Mouse (Mus musculus): ENCODE results near the gene Lnpep. TPM values are rescaled to one million over a fixed set of nuclear protein-coding genes. Genes with fewer than 3 reads are reported as not detected.
"Not testable (repeated sequence)": the region's sequence is repeated elsewhere in the genome, so short reads cannot be mapped to it uniquely, and the experiment has no call there.

Lnpep gene
- total RNA-seq (2021), result 10 to 100 TPM; 54.3 to 80.5 TPM
- long read RNA-seq, experiment 1, full-length matches to known transcripts, result 1 of 15 reads
- long read RNA-seq, experiment 1, partial matches to known transcripts, result 0 of 15 reads
- long read RNA-seq, experiment 1, other reads (novel, unspliced or antisense), result 14 of 15 reads
- long read RNA-seq, experiment 2, partial matches to known transcripts, result 0 of 12 reads
- long read RNA-seq, experiment 2, other reads (novel, unspliced or antisense), result 12 of 12 reads

DNA sequence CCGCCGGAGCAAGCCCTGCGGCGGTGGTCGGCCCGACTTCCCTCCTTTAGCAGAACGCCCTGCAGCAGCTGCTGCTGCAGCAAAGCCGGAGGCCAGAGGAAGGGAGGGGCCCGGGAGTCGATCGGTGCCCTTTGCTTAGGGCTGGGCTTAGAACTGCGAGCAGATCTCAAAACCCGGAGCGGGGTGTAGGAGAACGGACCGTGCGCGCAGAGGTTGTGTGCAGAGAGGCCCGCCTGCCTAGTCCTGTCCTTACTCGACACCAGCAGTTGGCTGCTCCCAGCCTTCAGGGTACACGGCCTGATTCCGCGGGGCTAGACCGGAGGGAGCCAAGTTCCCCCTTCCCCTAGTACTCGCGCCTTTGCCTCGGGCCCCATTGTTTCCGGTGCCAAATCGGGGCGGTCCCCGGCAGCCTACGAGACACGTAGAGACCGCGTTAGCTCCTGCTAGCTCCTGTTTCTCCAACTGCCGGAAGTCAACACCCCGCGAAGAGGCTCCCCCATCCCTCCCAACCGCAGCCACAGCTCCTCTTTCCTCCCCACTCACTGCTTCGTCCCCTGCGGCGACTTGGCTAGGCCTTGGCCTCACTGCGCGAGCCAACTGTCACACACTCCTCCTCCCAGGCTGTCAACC, at the start of gene Lnpep:
Gene Lnpep (minus strand): TSS at position 94 of the 630 bp plus-strand sequence.
- intact Hi-C loops (cut with DNase I), result loop anchor here (10.0 kb wide), 1 partner anchor 50 kb away; no protein-coding TSS in a partner anchor

DNA sequence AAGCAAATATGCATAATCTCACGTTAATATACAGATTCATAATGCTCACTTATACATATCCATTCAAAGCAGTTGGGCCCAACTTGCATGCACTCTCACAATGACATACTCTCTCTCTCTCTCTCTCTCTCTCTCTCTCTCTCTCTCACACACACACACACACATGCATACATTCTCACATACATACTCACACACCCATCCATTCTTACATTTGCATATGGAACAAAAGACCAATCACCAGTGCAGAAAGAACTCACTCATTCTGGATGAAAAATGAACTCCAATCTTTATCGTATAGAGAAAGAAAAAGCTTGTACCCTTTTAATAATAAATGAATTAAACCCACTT, 31.0 kb upstream of the Lnpep start:
- DNase-seq, result no peak
- intact Hi-C loops (cut with DNase I), result no loop called here

More for the DNA sequence above, at the start of gene Lnpep:
- DNase-seq, result peak; percentile 91 to 93

DNA sequence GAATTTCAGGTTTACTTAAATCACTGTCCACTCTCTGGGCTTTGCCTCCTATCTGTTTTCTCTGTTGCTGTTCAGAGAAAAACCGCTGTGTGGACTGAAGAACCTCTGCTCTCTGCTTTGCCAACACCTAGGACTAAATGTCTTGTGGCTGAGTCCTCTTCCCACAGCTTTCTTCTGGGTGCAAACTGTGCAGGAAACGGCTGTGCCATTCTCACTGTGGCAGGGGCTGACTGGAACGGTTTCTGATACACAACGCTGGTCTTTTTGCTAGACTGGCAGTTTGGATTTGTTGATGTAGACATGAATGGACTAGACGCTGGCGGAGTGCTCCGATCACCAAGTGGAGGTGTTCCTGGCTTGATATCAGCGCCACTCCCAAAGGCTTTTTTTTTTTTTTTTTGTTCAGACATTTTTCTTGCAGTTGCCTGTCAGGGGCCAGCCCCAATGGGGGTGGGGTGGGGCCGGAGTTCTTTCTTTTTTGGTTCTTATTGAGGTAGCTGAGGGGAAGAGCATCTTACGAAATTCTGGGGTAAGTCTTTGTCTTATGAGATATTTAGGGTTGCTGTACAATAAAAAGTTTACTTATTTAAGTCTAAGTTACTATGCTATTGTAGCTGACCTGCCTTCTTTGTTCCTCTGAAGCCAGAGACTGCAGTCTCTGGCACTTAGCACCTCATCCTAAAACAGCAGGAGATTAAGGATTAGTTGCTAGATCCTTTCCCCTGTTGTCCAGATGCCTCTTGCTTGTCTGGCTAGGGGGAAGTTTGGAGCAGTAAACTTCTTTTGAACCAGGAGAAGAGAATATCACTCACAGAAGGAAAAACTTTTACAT, 30.4 kb upstream of the Lnpep start:
- intact Hi-C loops (cut with DNase I), result no loop called here
- DNase-seq, result no peak

DNA sequence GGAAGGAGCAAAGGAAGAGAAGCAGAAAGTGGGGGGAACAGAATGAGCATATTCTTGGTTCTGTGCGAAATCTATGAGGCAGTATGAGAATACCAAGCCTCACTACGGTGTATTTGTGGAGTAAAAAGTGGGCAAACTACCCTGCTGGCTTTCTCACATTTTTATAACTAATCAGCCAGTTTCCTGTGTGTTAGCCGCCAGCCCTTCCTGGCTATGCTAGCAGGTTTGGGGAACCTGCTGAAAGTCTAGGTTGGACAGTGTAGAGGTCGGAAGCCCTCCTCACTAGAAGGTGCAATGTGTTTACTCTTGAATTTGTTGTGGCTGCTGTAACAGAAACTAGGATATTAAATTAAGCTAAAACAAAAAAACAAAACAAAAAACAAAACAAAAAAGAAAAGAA, 27.7 kb upstream of the Lnpep start:
- DNase-seq, result no peak
- intact Hi-C loops (cut with DNase I), result no loop called here

DNA sequence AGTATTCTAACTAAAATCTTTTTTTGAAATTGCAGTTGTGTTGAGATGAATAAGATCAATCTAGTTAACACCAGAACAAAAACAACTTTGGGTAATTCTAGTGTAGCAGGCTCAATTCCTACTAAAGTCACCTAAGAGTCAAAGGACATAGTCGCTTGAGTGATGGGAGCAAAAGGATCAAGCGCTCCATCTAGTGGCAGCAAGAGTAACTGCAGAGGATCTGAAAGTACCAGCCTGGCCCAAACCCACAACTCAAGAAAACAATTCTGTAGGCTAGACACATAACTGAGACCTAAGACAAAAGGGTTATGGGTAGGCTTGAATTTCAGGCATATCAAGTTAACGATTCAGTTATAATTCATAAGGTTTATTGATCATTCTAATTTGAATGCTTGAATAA, 20.9 kb upstream of the Lnpep start:
- intact Hi-C loops (cut with DNase I), result loop anchor here (1.0 kb wide), 1 partner anchor 251 kb away; no protein-coding TSS in a partner anchor
- DNase-seq, result peak in 1 of 2 experiments; percentile 15

DNA sequence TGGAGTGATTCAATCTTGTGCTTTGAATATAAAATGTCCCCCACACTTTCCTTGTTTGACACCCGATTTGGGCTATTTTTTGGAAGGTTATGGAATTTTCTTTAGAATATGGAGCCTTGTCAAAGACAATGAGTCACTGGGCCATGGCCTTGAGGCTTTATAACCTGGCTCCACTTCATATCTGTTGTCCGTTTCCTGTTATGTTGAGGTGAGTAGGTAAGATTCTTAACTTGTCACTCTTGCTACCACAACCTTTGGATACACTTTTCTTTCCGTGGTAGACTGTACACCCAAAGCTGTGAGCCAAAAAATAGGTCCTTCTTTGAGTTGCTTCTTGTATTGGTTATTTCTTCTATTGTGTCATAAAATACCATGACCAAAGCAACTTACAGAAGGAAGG, 12.5 kb upstream of the Lnpep start:
- intact Hi-C loops (cut with DNase I), result no loop called here
- no peak for DNase-seq

DNA sequence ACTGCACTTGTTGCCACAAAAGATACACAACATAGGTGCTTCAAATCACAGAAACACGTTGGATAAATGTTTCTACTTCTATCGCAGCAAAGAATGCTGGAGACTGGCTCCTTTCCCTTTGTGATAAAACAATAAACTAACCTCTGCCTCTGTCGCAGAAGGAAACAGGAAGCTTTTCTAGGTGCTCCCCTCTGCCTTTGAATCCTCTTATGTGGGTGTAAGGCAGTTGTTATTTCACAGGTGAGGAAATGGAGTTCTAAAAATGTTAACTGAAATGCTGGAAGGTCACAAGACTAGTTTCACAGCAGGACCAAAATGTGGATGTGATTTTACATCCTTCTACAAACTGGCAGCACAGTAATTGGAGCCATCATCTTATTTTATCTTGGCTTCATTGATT, 11.3 kb upstream of the Lnpep start:
- DNase-seq, result no peak
- intact Hi-C loops (cut with DNase I), result no loop called here

DNA sequence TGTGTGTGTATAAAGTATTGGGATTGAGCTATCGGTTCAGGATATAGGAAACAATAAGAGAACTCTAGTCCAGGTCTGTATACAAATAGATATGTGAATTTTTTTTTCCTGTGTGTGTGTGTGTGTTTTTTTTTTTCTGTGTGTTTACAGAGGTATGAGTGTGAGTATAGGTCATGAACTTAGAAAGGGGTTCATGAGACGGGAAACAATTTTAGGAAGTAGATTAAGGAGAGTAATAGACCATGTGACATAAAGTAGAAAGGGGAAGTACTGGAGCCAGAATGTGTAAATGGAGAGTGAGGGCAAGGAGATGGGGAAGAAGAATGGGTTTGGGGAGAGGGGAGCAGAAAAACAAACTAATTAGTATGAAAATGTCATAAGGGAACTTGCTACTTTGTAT, 9.2 kb upstream of the Lnpep start:
- no peak for DNase-seq
- intact Hi-C loops (cut with DNase I), result no loop called here

DNA sequence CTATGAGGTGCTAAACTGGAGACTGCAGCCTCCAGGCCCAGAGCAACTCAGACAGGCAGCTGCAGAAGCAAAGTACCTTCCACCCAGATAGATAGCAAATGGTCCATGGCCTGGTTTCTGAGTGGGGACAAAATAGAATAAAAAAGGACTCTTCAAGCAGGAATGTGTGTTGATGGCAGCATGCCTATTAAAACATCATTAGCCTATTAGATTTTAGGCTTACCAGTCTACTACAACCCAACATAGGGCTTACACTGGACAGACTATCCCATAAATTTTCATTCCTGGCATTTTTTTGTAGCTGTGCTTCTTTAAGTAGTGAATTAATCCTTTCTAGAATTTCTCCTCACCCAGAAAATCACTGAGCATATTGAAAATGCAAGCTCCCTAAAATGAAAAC, 7.1 kb upstream of the Lnpep start:
- intact Hi-C loops (cut with DNase I), result no loop called here
- DNase-seq, result no peak

DNA sequence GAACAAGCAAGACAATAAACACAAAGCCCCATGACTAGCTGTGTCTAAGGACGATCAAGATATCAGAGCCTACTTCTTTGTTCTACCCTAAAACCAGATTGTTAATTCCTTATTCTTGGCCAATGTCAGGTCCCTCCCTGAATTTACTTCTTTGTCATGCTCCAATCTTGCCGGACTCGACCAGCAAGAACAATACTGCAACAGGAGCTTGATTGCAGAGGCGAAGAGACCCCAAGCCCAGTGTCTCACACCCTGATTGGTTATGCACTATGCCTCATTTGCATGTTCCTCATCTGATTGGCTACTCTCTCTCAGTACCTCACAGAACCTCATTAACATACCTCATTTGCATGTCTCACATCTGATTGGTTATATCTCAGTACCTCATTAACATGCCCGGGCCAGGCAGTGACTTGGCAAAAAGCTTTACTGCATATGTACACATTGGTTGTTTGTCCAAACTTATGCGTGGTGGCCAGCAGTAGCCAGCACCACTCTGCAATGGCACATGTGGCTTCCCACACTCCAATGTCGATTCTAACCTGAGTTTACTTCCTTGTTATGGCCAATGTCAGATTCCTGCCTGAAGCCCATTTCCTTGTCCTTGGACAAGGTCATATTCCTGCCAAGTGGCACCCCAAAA, 3.5 kb upstream of the Lnpep start:
- intact Hi-C loops (cut with DNase I), result loop anchor here (10.0 kb wide), 1 partner anchor 54 kb away; no protein-coding TSS in a partner anchor

DNA sequence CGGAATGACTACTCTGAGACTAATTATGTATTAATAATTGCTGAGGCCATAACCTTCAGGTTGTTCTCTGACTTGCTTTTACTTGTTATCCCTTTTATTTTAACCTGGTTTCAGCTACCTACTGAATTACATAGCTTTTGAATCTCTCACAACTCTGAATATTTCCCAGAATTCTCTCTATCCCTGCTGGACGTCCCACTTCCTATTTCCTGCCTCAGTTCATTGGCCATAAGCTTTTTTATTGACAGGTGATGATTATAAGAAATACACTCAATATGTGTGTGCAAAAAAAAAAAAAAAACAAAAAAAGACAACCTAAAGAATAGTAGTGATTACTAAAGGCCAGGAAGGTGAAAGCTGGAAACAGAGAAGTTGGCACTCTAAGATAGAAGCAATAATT, 2.7 kb upstream of the Lnpep start:
- intact Hi-C loops (cut with DNase I), result loop anchor here (10.0 kb wide), 1 partner anchor 53 kb away; no protein-coding TSS in a partner anchor
- no peak for DNase-seq

More for the DNA sequence above, 3.5 kb upstream of the Lnpep start:
- DNase-seq, result not testable (repeated sequence)

DNA sequence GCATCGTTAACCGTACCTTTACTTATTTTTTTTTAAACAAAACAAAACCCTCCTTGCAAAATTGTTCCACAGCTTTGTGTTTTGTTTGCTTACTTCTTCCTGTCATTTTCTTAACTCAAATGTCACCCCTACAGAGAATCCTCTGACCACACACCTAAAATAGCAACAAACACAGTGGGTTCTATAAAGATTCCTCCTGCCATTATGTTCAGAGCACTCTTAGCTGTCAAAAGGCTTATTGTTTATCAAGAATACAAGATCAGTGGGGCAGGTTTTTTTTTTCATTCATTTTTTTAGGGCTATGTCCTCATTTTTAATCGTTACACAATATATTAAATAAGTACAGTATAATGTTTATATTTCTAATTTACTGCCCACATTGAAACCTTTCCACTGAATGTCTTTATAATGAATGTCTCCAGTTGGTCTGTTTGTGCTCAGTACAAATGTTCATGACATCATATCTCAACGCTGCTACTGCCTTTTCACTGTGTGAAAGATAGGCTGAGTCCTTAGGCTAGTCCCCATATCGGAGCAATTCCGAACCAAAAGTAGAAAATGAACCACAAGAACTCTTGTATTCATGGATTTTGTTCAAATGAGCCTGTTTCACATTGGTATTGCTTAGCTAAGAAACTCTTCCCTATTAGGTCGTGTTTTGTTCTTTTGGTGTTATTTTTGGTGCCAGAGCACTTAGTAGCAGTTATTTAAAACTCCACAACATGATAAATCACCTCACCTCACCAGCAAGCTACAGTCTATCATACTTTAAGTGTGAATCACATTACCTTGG, 1.2 kb upstream of the Lnpep start:
- intact Hi-C loops (cut with DNase I), result loop anchor here (10.0 kb wide), 1 partner anchor 51 kb away; no protein-coding TSS in a partner anchor
- DNase-seq, result no peak

DNA sequence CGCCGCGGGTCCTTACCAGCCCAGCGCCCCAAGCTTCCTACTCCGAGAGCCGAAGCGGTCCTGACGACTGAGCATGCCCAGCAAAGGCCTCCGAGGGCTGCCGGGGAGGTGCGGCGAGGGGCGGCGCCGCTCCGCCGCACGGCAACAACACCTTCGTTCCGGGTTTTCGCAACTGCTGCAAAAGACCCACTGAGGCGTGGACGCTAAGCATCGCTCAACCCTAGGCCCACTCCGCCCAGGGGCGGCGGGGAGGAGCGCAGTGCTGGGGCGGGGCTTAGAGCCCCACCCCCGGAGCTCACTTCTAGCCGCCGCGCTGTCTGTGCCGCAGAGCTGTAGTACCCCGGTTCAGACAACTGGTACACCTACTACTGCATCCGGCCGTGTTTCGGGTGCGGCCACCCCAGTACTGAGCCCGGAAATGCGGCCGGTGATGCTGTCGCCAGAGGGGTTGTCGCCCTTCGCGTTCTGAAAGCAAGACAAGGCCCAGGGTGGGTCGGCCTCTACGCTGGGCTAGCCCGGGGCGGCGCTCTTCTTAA, 361 bp downstream of the Lnpep start:
- intact Hi-C loops (cut with DNase I), result loop anchor here (10.0 kb wide), 1 partner anchor 50 kb away; no protein-coding TSS in a partner anchor
- DNase-seq, result peak; percentile 88 to 93

DNA sequence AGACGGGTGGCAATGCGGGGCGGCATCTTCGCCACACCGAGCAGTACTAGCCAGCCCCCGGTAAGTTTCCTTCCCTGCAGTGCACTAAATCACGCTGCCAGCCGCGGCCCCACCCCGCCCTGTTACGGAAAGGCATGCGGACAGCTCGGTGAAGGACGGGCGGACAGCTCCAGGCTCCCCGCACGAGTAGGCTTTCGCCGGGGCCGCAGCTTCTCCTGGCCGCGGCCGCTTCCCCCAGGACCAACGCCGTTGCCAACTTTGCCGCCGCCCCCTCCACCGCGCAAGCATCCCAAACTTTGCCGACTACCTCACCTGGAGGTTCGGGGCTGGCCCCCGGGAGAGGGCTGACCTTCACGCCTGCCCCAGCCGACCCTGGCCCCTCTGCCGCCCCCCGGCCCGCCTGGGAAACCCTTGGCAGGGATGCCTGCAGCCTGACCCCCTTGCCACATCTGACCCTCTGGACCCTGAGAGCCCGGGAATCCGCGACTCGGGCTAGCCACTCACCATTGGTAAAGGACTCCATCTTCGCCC, 895 bp downstream of the Lnpep start:
- peak; percentile 65 to 79 for DNase-seq
- intact Hi-C loops (cut with DNase I), result loop anchor here (10.0 kb wide), 1 partner anchor 49 kb away; no protein-coding TSS in a partner anchor

DNA sequence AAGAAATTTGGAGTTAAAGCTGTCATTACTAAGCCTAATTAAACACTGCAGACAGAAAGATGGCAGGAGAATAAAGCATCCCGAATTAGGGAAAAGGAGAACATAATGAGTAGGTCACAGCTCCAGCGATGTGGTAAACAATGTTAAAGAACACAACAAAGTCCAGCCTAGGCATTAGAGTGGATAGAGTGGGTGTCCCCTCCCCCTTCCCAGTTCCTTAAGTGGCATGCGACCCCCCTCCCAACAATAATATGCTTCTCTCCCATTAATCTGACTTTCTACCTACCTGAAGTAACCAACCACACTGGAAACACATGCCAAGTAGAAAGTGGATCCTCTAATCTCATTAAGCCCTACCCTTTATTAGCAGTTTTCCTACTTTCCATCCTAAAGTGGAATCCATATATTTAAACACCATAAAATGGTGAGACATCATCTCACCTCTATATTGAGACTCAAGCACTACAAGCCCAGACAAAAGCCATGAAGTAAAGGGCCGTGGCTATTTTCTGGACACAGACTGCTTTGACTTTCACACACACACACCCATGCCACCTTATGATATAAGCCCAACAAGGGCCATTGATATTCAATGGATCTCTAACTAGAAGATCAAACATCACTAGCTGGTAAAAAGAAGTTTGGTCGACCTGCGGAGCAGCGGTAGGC, 1.5 kb downstream of the Lnpep start:
- DNase-seq, result no peak
- intact Hi-C loops (cut with DNase I), result loop anchor here (10.0 kb wide), 1 partner anchor 49 kb away; no protein-coding TSS in a partner anchor

DNA sequence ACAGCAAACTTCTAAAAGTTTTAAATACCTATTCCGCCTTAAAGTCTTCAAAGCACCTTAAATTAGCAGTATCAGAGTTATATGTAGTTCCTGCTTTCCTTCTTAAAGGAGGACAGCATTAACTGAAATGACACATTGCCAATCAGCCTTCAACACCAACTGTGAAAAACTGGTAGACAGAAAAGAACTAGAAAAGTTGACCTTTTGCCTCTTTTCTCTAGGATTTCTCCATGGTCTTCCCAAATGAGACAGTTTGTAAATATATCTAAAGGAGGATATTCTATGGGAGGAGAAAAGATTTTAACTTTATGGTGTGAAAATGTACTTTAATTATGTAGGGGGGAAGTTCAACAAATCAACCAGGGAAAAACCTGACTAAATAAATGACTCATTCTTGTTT, 2.3 kb downstream of the Lnpep start:
- no peak for DNase-seq
- intact Hi-C loops (cut with DNase I), result loop anchor here (10.0 kb wide), 1 partner anchor 48 kb away; no protein-coding TSS in a partner anchor

DNA sequence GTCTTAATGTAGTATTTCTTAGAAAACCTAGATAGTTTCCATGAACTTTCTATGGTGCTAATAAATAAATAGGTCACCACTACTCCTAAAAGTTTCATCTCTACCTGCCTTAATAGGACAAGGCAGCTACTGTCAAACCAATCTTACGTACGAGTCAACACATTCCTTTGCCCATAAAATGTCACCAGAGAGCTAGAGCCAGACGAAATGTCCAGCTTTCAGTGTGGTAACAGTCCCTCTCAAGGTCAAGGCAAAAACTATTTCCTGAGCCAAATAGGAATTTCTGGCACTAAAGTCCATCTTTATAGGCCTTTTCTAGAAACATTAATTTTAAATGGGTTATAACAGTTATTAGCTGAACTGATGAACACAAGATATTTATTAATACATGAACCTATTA, 3.3 kb downstream of the Lnpep start:
- intact Hi-C loops (cut with DNase I), result loop anchor here (10.0 kb wide), 1 partner anchor 47 kb away; no protein-coding TSS in a partner anchor

DNA sequence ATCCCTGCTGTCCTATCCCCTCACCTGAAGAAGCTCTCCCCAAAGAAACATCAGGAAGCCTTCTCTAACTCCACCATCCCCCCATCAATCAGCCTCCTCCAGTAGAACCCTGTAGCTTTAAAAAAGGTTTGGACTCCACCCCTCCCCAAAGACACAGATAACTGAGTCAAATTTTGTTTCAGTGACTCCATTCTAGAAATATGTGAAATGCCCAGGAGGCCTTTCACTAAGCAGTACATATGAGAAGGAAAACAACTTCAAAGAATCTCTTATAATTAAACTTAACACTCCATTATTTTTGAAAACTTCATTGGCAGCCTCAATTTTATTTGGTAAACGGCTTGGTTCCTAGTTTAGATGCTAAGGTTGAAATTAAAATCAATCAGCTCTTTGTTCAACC, 6.4 kb downstream of the Lnpep start:
- intact Hi-C loops (cut with DNase I), result no loop called here
- DNase-seq, result no peak

More for the DNA sequence above, 3.3 kb downstream of the Lnpep start:
- no peak for DNase-seq

Data from gastrocnemius, postnatal 36 days (tissue).